Mouse (Mus musculus) limb, embryonic 10.5 days (tissue): ENCODE data around the gene 1700088E04Rik. TPM values are rescaled to one million over a fixed set of nuclear protein-coding genes. Genes with fewer than 3 reads are reported as not detected.
A peak's percentile ranks its signal among the peaks of the same experiment; 100 is the strongest.

Source experiments
- DNase-seq: peaks from one replicate; pipeline ENCODE4 v3.0.0-alpha.2; 2017; ENCODE audit warnings: low spot score
- H3K27ac ChIP-seq: fragments of 300-500 bp; sonication (generic); 2 replicates; pipeline ENCODE4 v1.5.1; 2016; ENCODE audit warnings: mild to moderate bottlenecking
- H3K27me3 ChIP-seq: fragments of 300-500 bp; sonication (generic); 2 replicates; pipeline ENCODE4 v1.6.1; 2016; ENCODE audit warnings: low read depth, mild to moderate bottlenecking; ENCODE audit not compliant: poor library complexity, severe bottlenecking
- H3K36me3 ChIP-seq: fragments of 300-500 bp; sonication (generic); 2 replicates; pipeline ENCODE4 v1.6.1; 2016; ENCODE audit warnings: mild to moderate bottlenecking, moderate library complexity
- H3K4me1 ChIP-seq: fragments of 300-500 bp; sonication (generic); 2 replicates; pipeline ENCODE4 v1.6.1; 2016
- H3K4me3 ChIP-seq: fragments of 300-500 bp; sonication (generic); 2 replicates; pipeline ENCODE4 v1.5.1; 2016; ENCODE audit warnings: mild to moderate bottlenecking, moderate library complexity
- H3K9me3 ChIP-seq: fragments of 300-500 bp; sonication (generic); replicated peaks from 2 replicates; pipeline ENCODE4 v1.6.1; 2016; ENCODE audit warnings: mild to moderate bottlenecking
- WGBS: fragments of 180-500 bp; shearing (Covaris S2); methylation state at CpG from one replicate; pipeline ENCODE4 v1.1.7; 2016; 5-methylcytosine and 5-hydroxymethylcytosine counted together
- polyA plus RNA-seq: library from polyadenylated mRNA; unstranded; fragments of >200 nt; fragmentation: Nextera tagmentation; extraction: Ambion mirVana; gene quantifications from 2 replicates; pipeline ENCODE4 v1.2.1, GENCODE M21; 2016

The 1700088E04Rik gene
- polyA plus RNA-seq, 1 experiment from 2014 or later = 5.7 TPM

- no peak for DNase-seq
- Histone ChIP-seq H3K4me3 (no peak overlapping the region), H3K36me3 (peaks cover 71% of the 10 kb centered on the region), H3K9me3 (no peaks in the 10 kb centered on the region), H3K27me3 (no peaks in the 10 kb centered on the region), H3K4me1 (peaks cover 16% of the 10 kb centered on the region), H3K27ac (no peak overlapping the region)
- WGBS = 93% methylated on average over 7 of the region's 7 CpGs
Observed at GRCm38 (mm10) chr15:79145522-79145921, 4.5 kb upstream of the 1700088E04Rik start.

GRCm38 (mm10) chr15:79144021-79144420 is 3.0 kb upstream of the 1700088E04Rik start:
- Histone ChIP-seq H3K9me3 (no peaks in the 10 kb centered on the region), H3K27me3 (no peaks in the 10 kb centered on the region), H3K4me1 (peaks cover 18% of the 10 kb centered on the region), H3K4me3 (no peak overlapping the region), H3K36me3 (peaks cover 59% of the 10 kb centered on the region), H3K27ac (no peak overlapping the region)
- no peak for DNase-seq
- WGBS = 91% methylated on average over 8 of the region's 8 CpGs

GRCm38 (mm10) chr15:79143316-79143715 is 2.3 kb upstream of the 1700088E04Rik start:
- peaks cover 18% of the 10 kb centered on the region for H3K4me1 ChIP-seq
- no peak overlapping the region for H3K27ac ChIP-seq
- H3K36me3 ChIP-seq = peaks cover 52% of the 10 kb centered on the region
- H3K4me3 ChIP-seq = no peak overlapping the region
- no peak for DNase-seq
- no peaks in the 10 kb centered on the region for H3K27me3 ChIP-seq
- 84% methylated on average over 12 of the region's 12 CpGs for WGBS
- no peaks in the 10 kb centered on the region for H3K9me3 ChIP-seq

GRCm38 (mm10) chr15:79141566-79141917 is 489 bp upstream of the 1700088E04Rik start:
- no peak for DNase-seq
- 1% methylated on average over 7 of the region's 7 CpGs for WGBS
- H3K4me1 ChIP-seq = peaks cover 18% of the 10 kb centered on the region
- no peaks in the 10 kb centered on the region for H3K27me3 ChIP-seq
- no peaks in the 10 kb centered on the region for H3K9me3 ChIP-seq
- peaks cover 34% of the 10 kb centered on the region for H3K36me3 ChIP-seq
- H3K27ac ChIP-seq = peak overlapping the region; percentile 86
- peak overlapping the region; percentile 98 for H3K4me3 ChIP-seq

- H3K27ac ChIP-seq = no peak overlapping the region
- H3K36me3 ChIP-seq = peaks cover 15% of the 10 kb centered on the region
- H3K4me3 ChIP-seq = no peak overlapping the region
- peaks cover 32% of the 10 kb centered on the region for H3K4me1 ChIP-seq
- no peak for DNase-seq
- no peaks in the 10 kb centered on the region for H3K27me3 ChIP-seq
- WGBS = 62% methylated on average over 10 of the region's 10 CpGs
- H3K9me3 ChIP-seq = no peaks in the 10 kb centered on the region
Observed at GRCm38 (mm10) chr15:79139640-79140039, 1.4 kb downstream of the 1700088E04Rik start.

GRCm38 (mm10) chr15:79135783-79136575 is 5.1 kb downstream of the 1700088E04Rik start:
- Histone ChIP-seq H3K27me3 (no peaks in the 10 kb centered on the region), H3K4me1 (peaks cover 20% of the 10 kb centered on the region), H3K36me3 (peaks cover 32% of the 10 kb centered on the region), H3K9me3 (no peaks in the 10 kb centered on the region), H3K4me3 (no peak overlapping the region), H3K27ac (peak overlapping the region; percentile 58)
- WGBS = 79% methylated on average over 11 of the region's 11 CpGs
- no peak for DNase-seq

GRCm38 (mm10) chr15:79135332-79135731 is 5.7 kb downstream of the 1700088E04Rik start:
- H3K36me3 ChIP-seq = peaks cover 38% of the 10 kb centered on the region
- peaks cover 14% of the 10 kb centered on the region for H3K4me1 ChIP-seq
- no peaks in the 10 kb centered on the region for H3K27me3 ChIP-seq
- H3K27ac ChIP-seq = peak overlapping the region; percentile 58
- WGBS = 82% methylated on average over 9 of the region's 9 CpGs
- no peaks in the 10 kb centered on the region for H3K9me3 ChIP-seq
- no peak for DNase-seq
- no peak overlapping the region for H3K4me3 ChIP-seq

GRCm38 (mm10) chr15:79134496-79135270 is 6.4 kb downstream of the 1700088E04Rik start:
- H3K27ac ChIP-seq = 0 out of 2 replicates have a peak overlapping the region, but pooled peaks have one; percentile 25
- peaks cover 45% of the 10 kb centered on the region for H3K36me3 ChIP-seq

GRCm38 (mm10) chr15:79133191-79133661 is 7.8 kb downstream of the 1700088E04Rik start:
- DNase-seq = no peak
- no peak overlapping the region for H3K4me3 ChIP-seq
- H3K4me1 ChIP-seq = peaks cover 14% of the 10 kb centered on the region
- no peaks in the 10 kb centered on the region for H3K9me3 ChIP-seq
- H3K36me3 ChIP-seq = peaks cover 57% of the 10 kb centered on the region
- 79% methylated on average over 6 of the region's 6 CpGs for WGBS
- no peaks in the 10 kb centered on the region for H3K27me3 ChIP-seq
- H3K27ac ChIP-seq = no peak overlapping the region

More at GRCm38 (mm10) chr15:79134496-79135270, 6.4 kb downstream of the 1700088E04Rik start:
- no peak for DNase-seq
- Histone ChIP-seq H3K4me3 (no peak overlapping the region), H3K4me1 (peaks cover 14% of the 10 kb centered on the region), H3K27me3 (no peaks in the 10 kb centered on the region), H3K9me3 (no peaks in the 10 kb centered on the region)
- 85% methylated on average over 9 of the region's 9 CpGs for WGBS

- Histone ChIP-seq H3K27me3 (no peaks in the 10 kb centered on the region), H3K27ac (no peak overlapping the region), H3K9me3 (no peaks in the 10 kb centered on the region), H3K4me3 (no peak overlapping the region), H3K36me3 (peaks cover 75% of the 10 kb centered on the region), H3K4me1 (peaks cover 14% of the 10 kb centered on the region)
- 69% methylated on average over 7 of the region's 7 CpGs for WGBS
- no peak for DNase-seq
Observed at GRCm38 (mm10) chr15:79131442-79131841, 9.6 kb downstream of the 1700088E04Rik start.

GRCm38 (mm10) chr15:79130782-79131181 is 10.3 kb downstream of the 1700088E04Rik start:
- no peaks in the 10 kb centered on the region for H3K9me3 ChIP-seq
- H3K27me3 ChIP-seq = no peaks in the 10 kb centered on the region
- 83% methylated on average over 10 of the region's 10 CpGs for WGBS
- no peak for DNase-seq
- H3K36me3 ChIP-seq = peaks cover 81% of the 10 kb centered on the region
- H3K4me1 ChIP-seq = peaks cover 8% of the 10 kb centered on the region
- no peak overlapping the region for H3K27ac ChIP-seq
- no peak overlapping the region for H3K4me3 ChIP-seq

GRCm38 (mm10) chr15:79129311-79129710 is 11.7 kb downstream of the 1700088E04Rik start:
- Histone ChIP-seq H3K27me3 (no peaks in the 10 kb centered on the region), H3K9me3 (no peaks in the 10 kb centered on the region), H3K4me3 (no peak overlapping the region), H3K27ac (no peak overlapping the region), H3K4me1 (no peaks in the 10 kb centered on the region), H3K36me3 (peaks cover 96% of the 10 kb centered on the region)
- 82% methylated on average over 7 of the region's 7 CpGs for WGBS
- DNase-seq = no peak

GRCm38 (mm10) chr15:79128208-79128607 is 12.8 kb downstream of the 1700088E04Rik start:
- Histone ChIP-seq H3K27me3 (no peaks in the 10 kb centered on the region), H3K27ac (no peak overlapping the region), H3K36me3 (peaks cover 97% of the 10 kb centered on the region), H3K4me1 (no peaks in the 10 kb centered on the region), H3K9me3 (no peaks in the 10 kb centered on the region), H3K4me3 (no peak overlapping the region)
- no peak for DNase-seq
- 93% methylated on average over 5 of the region's 5 CpGs for WGBS
